Mouse (Mus musculus): ENCODE measurements around the gene Scamp5. TPM values are rescaled to one million over a fixed set of nuclear protein-coding genes. Genes with fewer than 3 reads are reported as not detected.

Gene Scamp5
- polyA plus RNA-seq, 1 experiment from 2014 or later, result 165 TPM

GRCm38 (mm10) chr9:57501861-57502260 lies 34.0 kb upstream of the Scamp5 start:
- H3K36me3 ChIP-seq (ENCODE audit: control insufficient read depth, insufficient read depth, low read length), result no peaks in the 10 kb centered on the region
- peak overlapping the region; percentile 96 for H3K4me2 ChIP-seq (ENCODE audit: low read length)
- WGBS, result under 1% methylated on average over 20 of the region's 20 CpGs
- peak overlapping the region; percentile 23 for H3K4me3 ChIP-seq (ENCODE audit: low read length)
- H3K9me3 ChIP-seq (ENCODE audit: control insufficient read depth, low read length), result no peaks in the 10 kb centered on the region
- H3K27ac ChIP-seq (ENCODE audit: low read depth, low read length), result peak overlapping the region; percentile 72
- H3K27me3 ChIP-seq (replicated peaks; ENCODE audit: control insufficient read depth, insufficient read depth, low read length), result peaks cover 25% of the 10 kb centered on the region
- peak overlapping the region; percentile 42; the same call in 1 of the 2 replicates for H3K9ac ChIP-seq (ENCODE audit: low read depth, low read length)
- ATAC-seq, result peak; percentile 76
- peaks cover 49% of the 10 kb centered on the region for H3K4me1 ChIP-seq (ENCODE audit: control insufficient read depth, insufficient read depth, low read depth, low read length)

GRCm38 (mm10) chr9:57501452-57501851 lies 33.6 kb upstream of the Scamp5 start:
- H3K27me3 ChIP-seq (replicated peaks; ENCODE audit: control insufficient read depth, insufficient read depth, low read length), result peaks cover 25% of the 10 kb centered on the region
- no peaks in the 10 kb centered on the region for H3K36me3 ChIP-seq (ENCODE audit: control insufficient read depth, insufficient read depth, low read length)
- peak overlapping the region; percentile 42; the same call in 1 of the 2 replicates for H3K9ac ChIP-seq (ENCODE audit: low read depth, low read length)
- ATAC-seq, result no peak
- peak overlapping the region; percentile 23 for H3K4me3 ChIP-seq (ENCODE audit: low read length)
- H3K9me3 ChIP-seq (ENCODE audit: control insufficient read depth, low read length), result no peaks in the 10 kb centered on the region
- 6% methylated on average over 13 of the region's 13 CpGs for WGBS
- H3K4me2 ChIP-seq (ENCODE audit: low read length), result peak overlapping the region; percentile 96
- peaks cover 49% of the 10 kb centered on the region for H3K4me1 ChIP-seq (ENCODE audit: control insufficient read depth, insufficient read depth, low read depth, low read length)
- H3K27ac ChIP-seq (ENCODE audit: low read depth, low read length), result peak overlapping the region; percentile 72

GRCm38 (mm10) chr9:57498536-57498935 lies 30.7 kb upstream of the Scamp5 start:
- ATAC-seq, result no peak
- Histone ChIP-seq H3K27me3 (replicated peaks; ENCODE audit: control insufficient read depth, insufficient read depth, low read length) (peaks cover 11% of the 10 kb centered on the region), H3K9ac (ENCODE audit: low read depth, low read length) (no peak overlapping the region; the same call in 1 of the 2 replicates), H3K36me3 (ENCODE audit: control insufficient read depth, insufficient read depth, low read length) (no peaks in the 10 kb centered on the region), H3K4me2 (ENCODE audit: low read length) (no peak overlapping the region), H3K27ac (ENCODE audit: low read depth, low read length) (peak overlapping the region; percentile 31; the same call in 1 of the 2 replicates), H3K9me3 (ENCODE audit: control insufficient read depth, low read length) (no peaks in the 10 kb centered on the region), H3K4me1 (ENCODE audit: control insufficient read depth, insufficient read depth, low read depth, low read length) (peaks cover 30% of the 10 kb centered on the region), H3K4me3 (ENCODE audit: low read length) (no peak overlapping the region)
- whole genome bisulfite sequencing, result 40% methylated on average over 7 of the region's 7 CpGs

- no peaks in the 10 kb centered on the region for H3K36me3 ChIP-seq (ENCODE audit: control insufficient read depth, insufficient read depth, low read length)
- H3K27ac ChIP-seq (ENCODE audit: low read depth, low read length), result no peak overlapping the region
- peaks cover 7% of the 10 kb centered on the region for H3K27me3 ChIP-seq (replicated peaks; ENCODE audit: control insufficient read depth, insufficient read depth, low read length)
- ATAC-seq, result no peak
- H3K4me2 ChIP-seq (ENCODE audit: low read length), result no peak overlapping the region
- H3K9me3 ChIP-seq (ENCODE audit: control insufficient read depth, low read length), result no peaks in the 10 kb centered on the region
- H3K4me3 ChIP-seq (ENCODE audit: low read length), result no peak overlapping the region
- H3K9ac ChIP-seq (ENCODE audit: low read depth, low read length), result no peak overlapping the region
- peaks cover 17% of the 10 kb centered on the region for H3K4me1 ChIP-seq (ENCODE audit: control insufficient read depth, insufficient read depth, low read depth, low read length)
- WGBS, result 62% methylated on average over 5 of the region's 5 CpGs
Measured at GRCm38 (mm10) chr9:57497236-57497635, 29.4 kb upstream of the Scamp5 start.

GRCm38 (mm10) chr9:57494970-57495369 lies 27.1 kb upstream of the Scamp5 start:
- no peak for ATAC-seq
- H3K9me3 ChIP-seq (ENCODE audit: control insufficient read depth, low read length), result no peaks in the 10 kb centered on the region
- no peak overlapping the region for H3K9ac ChIP-seq (ENCODE audit: low read depth, low read length)
- H3K36me3 ChIP-seq (ENCODE audit: control insufficient read depth, insufficient read depth, low read length), result no peaks in the 10 kb centered on the region
- no peak overlapping the region for H3K4me2 ChIP-seq (ENCODE audit: low read length)
- peaks cover 4% of the 10 kb centered on the region; the same call in 1 of the 2 replicates for H3K27me3 ChIP-seq (replicated peaks; ENCODE audit: control insufficient read depth, insufficient read depth, low read length)
- H3K4me3 ChIP-seq (ENCODE audit: low read length), result no peak overlapping the region
- no peak overlapping the region for H3K27ac ChIP-seq (ENCODE audit: low read depth, low read length)
- H3K4me1 ChIP-seq (ENCODE audit: control insufficient read depth, insufficient read depth, low read depth, low read length), result peaks cover 3% of the 10 kb centered on the region; the same call in 1 of the 2 replicates

- Histone ChIP-seq H3K9ac (ENCODE audit: low read depth, low read length) (no peak overlapping the region), H3K36me3 (ENCODE audit: control insufficient read depth, insufficient read depth, low read length) (no peaks in the 10 kb centered on the region), H3K27ac (ENCODE audit: low read depth, low read length) (no peak overlapping the region), H3K27me3 (replicated peaks; ENCODE audit: control insufficient read depth, insufficient read depth, low read length) (no peaks in the 10 kb centered on the region; the same call in 1 of the 2 replicates), H3K4me1 (ENCODE audit: control insufficient read depth, insufficient read depth, low read depth, low read length) (peaks cover under 1% of the 10 kb centered on the region; the same call in 1 of the 2 replicates), H3K4me2 (ENCODE audit: low read length) (no peak overlapping the region), H3K9me3 (ENCODE audit: control insufficient read depth, low read length) (no peaks in the 10 kb centered on the region), H3K4me3 (ENCODE audit: low read length) (no peak overlapping the region)
- 92% methylated on average over 2 of the region's 2 CpGs for WGBS
- ATAC-seq, result no peak
Measured at GRCm38 (mm10) chr9:57493532-57493931, 25.7 kb upstream of the Scamp5 start.

- Histone ChIP-seq H3K9me3 (ENCODE audit: control insufficient read depth, low read length) (no peaks in the 10 kb centered on the region), H3K27ac (ENCODE audit: low read depth, low read length) (no peak overlapping the region), H3K36me3 (ENCODE audit: control insufficient read depth, insufficient read depth, low read length) (no peaks in the 10 kb centered on the region), H3K4me2 (ENCODE audit: low read length) (no peak overlapping the region), H3K4me3 (ENCODE audit: low read length) (no peak overlapping the region), H3K9ac (ENCODE audit: low read depth, low read length) (no peak overlapping the region), H3K4me1 (ENCODE audit: control insufficient read depth, insufficient read depth, low read depth, low read length) (peaks cover 3% of the 10 kb centered on the region), H3K27me3 (replicated peaks; ENCODE audit: control insufficient read depth, insufficient read depth, low read length) (peaks cover 2% of the 10 kb centered on the region; the same call in 1 of the 2 replicates)
- no peak for ATAC-seq
- 75% methylated on average over 7 of the region's 7 CpGs for WGBS
Measured at GRCm38 (mm10) chr9:57487807-57488206, 19.9 kb upstream of the Scamp5 start.

- peaks cover 3% of the 10 kb centered on the region for H3K4me1 ChIP-seq (ENCODE audit: control insufficient read depth, insufficient read depth, low read depth, low read length)
- ATAC-seq, result peak; percentile 61; the same call in 1 of the 2 replicates
- H3K27me3 ChIP-seq (replicated peaks; ENCODE audit: control insufficient read depth, insufficient read depth, low read length), result peaks cover 2% of the 10 kb centered on the region; the same call in 1 of the 2 replicates
- WGBS, result 15% methylated on average over 7 of the region's 7 CpGs
- H3K9me3 ChIP-seq (ENCODE audit: control insufficient read depth, low read length), result no peaks in the 10 kb centered on the region
- H3K4me2 ChIP-seq (ENCODE audit: low read length), result peak overlapping the region; percentile 32; the same call in 1 of the 2 replicates
- no peak overlapping the region for H3K27ac ChIP-seq (ENCODE audit: low read depth, low read length)
- peak overlapping the region; percentile 33 for H3K9ac ChIP-seq (ENCODE audit: low read depth, low read length)
- H3K36me3 ChIP-seq (ENCODE audit: control insufficient read depth, insufficient read depth, low read length), result no peaks in the 10 kb centered on the region
- H3K4me3 ChIP-seq (ENCODE audit: low read length), result no peak overlapping the region
Measured at GRCm38 (mm10) chr9:57485774-57486173, 17.9 kb upstream of the Scamp5 start.

GRCm38 (mm10) chr9:57468914-57469313 lies 1.1 kb upstream of the Scamp5 start:
- ATAC-seq, result peak; percentile 44; the same call in 1 of the 2 replicates

More at GRCm38 (mm10) chr9:57468914-57469313, 1.1 kb upstream of the Scamp5 start:
- Histone ChIP-seq H3K9me3 (ENCODE audit: control insufficient read depth, low read length) (no peaks in the 10 kb centered on the region), H3K27me3 (replicated peaks; ENCODE audit: control insufficient read depth, insufficient read depth, low read length) (peaks cover 2% of the 10 kb centered on the region; the same call in 1 of the 2 replicates), H3K9ac (ENCODE audit: low read depth, low read length) (no peak overlapping the region), H3K4me3 (ENCODE audit: low read length) (no peak overlapping the region), H3K4me2 (ENCODE audit: low read length) (no peak overlapping the region; the same call in 1 of the 2 replicates), H3K4me1 (ENCODE audit: control insufficient read depth, insufficient read depth, low read depth, low read length) (peaks cover 21% of the 10 kb centered on the region), H3K27ac (ENCODE audit: low read depth, low read length) (no peak overlapping the region), H3K36me3 (ENCODE audit: control insufficient read depth, insufficient read depth, low read length) (no peaks in the 10 kb centered on the region)
- 68% methylated on average over 4 of the region's 4 CpGs for WGBS

Data from hindbrain, embryonic 16.5 days (tissue).